Mouse (Mus musculus) heart, postnatal 0 days (tissue): ENCODE measurements around the gene Gid8. TPM values are rescaled to one million over a fixed set of nuclear protein-coding genes. Genes with fewer than 3 reads are reported as not detected.

Source experiments
- ATAC-seq: fragments of 200-750 bp; cut with Nextera tagmentation; 2 replicates; pipeline ENCODE4 v1.8.0; 2017; ENCODE audit warnings: low read depth, moderate number of reproducible peaks, moderate library complexity; ENCODE audit not compliant: insufficient read depth
- DNase-seq: peaks from one replicate; pipeline ENCODE4 v3.0.0-alpha.2; 2016; ENCODE audit warnings: low spot score
- H3K27ac ChIP-seq: fragments of 300-500 bp; sonication (generic); 2 replicates; pipeline ENCODE4 v1.5.1; 2014; ENCODE audit warnings: low read depth, mild to moderate bottlenecking
- H3K27me3 ChIP-seq: fragments of 300-500 bp; sonication (generic); 2 replicates; pipeline ENCODE4 v1.6.1; 2014; ENCODE audit warnings: low read length, mixed read lengths; ENCODE audit not compliant: control insufficient read depth, insufficient read depth
- H3K36me3 ChIP-seq: fragments of 300-500 bp; sonication (generic); replicated peaks from 2 replicates; pipeline ENCODE4 v1.6.1; 2014; ENCODE audit warnings: low read length, mixed read lengths; ENCODE audit not compliant: control insufficient read depth, insufficient read depth
- H3K4me1 ChIP-seq: fragments of 300-500 bp; sonication (generic); 2 replicates; pipeline ENCODE4 v1.6.1; 2014; ENCODE audit warnings: antibody characterized with exemption; ENCODE audit not compliant: control insufficient read depth, insufficient read depth
- H3K4me2 ChIP-seq: fragments of 300-500 bp; sonication (generic); 2 replicates; pipeline ENCODE4 v1.6.1; 2014; ENCODE audit warnings: low read depth, mild to moderate bottlenecking, low read length, moderate library complexity
- H3K4me3 ChIP-seq: fragments of 300-500 bp; sonication (generic); 2 replicates; pipeline ENCODE4 v1.5.1; 2014; ENCODE audit warnings: low read depth, low read length
- H3K9ac ChIP-seq: fragments of 300-500 bp; sonication (generic); replicated peaks from 2 replicates; pipeline ENCODE4 v1.6.1; 2014; ENCODE audit warnings: low read depth, low read length, mixed read lengths
- H3K9me3 ChIP-seq: fragments of 300-500 bp; sonication (generic); replicated peaks from 2 replicates; pipeline ENCODE4 v1.6.1; 2016; ENCODE audit warnings: low read length; ENCODE audit not compliant: control insufficient read depth
- CTCF ChIP-seq: IDR thresholded peaks from 2 replicates; pipeline ENCODE4 v1.5.1; 2016; ENCODE audit warnings: antibody characterized with exemption, control low read depth, low read depth
- EP300 ChIP-seq: IDR thresholded peaks from 2 replicates; pipeline ENCODE4 v1.6.1; 2016; ENCODE audit warnings: antibody characterized with exemption, low read depth
- WGBS: fragments of 180-500 bp; shearing (Covaris S2); extraction: QIAGEN DNeasy Blood & Tissue Kit; methylation state at CpG from one replicate; pipeline ENCODE4 v1.1.7; 2014; 5-methylcytosine and 5-hydroxymethylcytosine counted together
- polyA plus RNA-seq: library from polyadenylated mRNA; unstranded; fragments of >200 nt; fragmentation: Nextera tagmentation; extraction: Ambion mirVana; gene quantifications from 2 replicates; pipeline ENCODE4 v1.2.1, GENCODE M21; 2015
- total RNA-seq: library from RNA; depleted of rRNA; stranded (reverse); fragments of >200 nt; gene quantifications from 2 replicates; pipeline ENCODE4 v1.2.3, GENCODE M21; 2014; ENCODE audit warnings: low replicate concordance

The Gid8 gene
- total and polyA plus RNA-seq, 2 experiments from 2014 or later, result 26.7 to 51.9 TPM

- ATAC-seq (no peak), DNase-seq (no peak)
- H3K4me1 ChIP-seq, result no peaks in the 10 kb centered on the region
- no peaks in the 10 kb centered on the region for H3K36me3 ChIP-seq
- TF ChIP-seq CTCF (no peak), EP300 (no peak)
- WGBS, result 62% methylated on average over 6 of the region's 6 CpGs
- H3K4me2 ChIP-seq, result no peak overlapping the region
- H3K9me3 ChIP-seq, result no peaks in the 10 kb centered on the region
- no peak overlapping the region for H3K9ac ChIP-seq
- peaks cover 6% of the 10 kb centered on the region; the same call in 1 of the 2 replicates for H3K27me3 ChIP-seq
- H3K27ac ChIP-seq, result no peak overlapping the region
- H3K4me3 ChIP-seq, result no peak overlapping the region
Measured at GRCm38 (mm10) chr2:180731984-180732383, 22.1 kb downstream of the Gid8 start.

GRCm38 (mm10) chr2:180735232-180735631 lies 25.3 kb downstream of the Gid8 start:
- Histone ChIP-seq H3K9me3 (no peaks in the 10 kb centered on the region), H3K36me3 (no peaks in the 10 kb centered on the region), H3K4me3 (no peak overlapping the region), H3K4me1 (no peaks in the 10 kb centered on the region), H3K4me2 (no peak overlapping the region), H3K27me3 (peaks cover 6% of the 10 kb centered on the region; the same call in 1 of the 2 replicates), H3K9ac (no peak overlapping the region), H3K27ac (no peak overlapping the region)
- TF ChIP-seq EP300, result no peak
- no peak for TF ChIP-seq CTCF
- ATAC-seq (no peak), DNase-seq (no peak)
- 69% methylated on average over 7 of the region's 7 CpGs for WGBS

- Histone ChIP-seq H3K9me3 (no peaks in the 10 kb centered on the region), H3K9ac (no peak overlapping the region), H3K27me3 (peaks cover 6% of the 10 kb centered on the region; the same call in 1 of the 2 replicates), H3K4me2 (no peak overlapping the region), H3K4me1 (no peaks in the 10 kb centered on the region), H3K27ac (no peak overlapping the region), H3K36me3 (no peaks in the 10 kb centered on the region), H3K4me3 (no peak overlapping the region)
- DNase-seq (no peak), ATAC-seq (no peak)
- no peak for TF ChIP-seq EP300
- TF ChIP-seq CTCF, result no peak
- 71% methylated on average over 2 of the region's 2 CpGs for WGBS
Measured at GRCm38 (mm10) chr2:180737984-180738383, 28.1 kb downstream of the Gid8 start.

- H3K4me3 ChIP-seq, result no peak overlapping the region
- 22% methylated on average over 3 of the region's 3 CpGs for WGBS
- no peaks in the 10 kb centered on the region for H3K4me1 ChIP-seq
- no peak overlapping the region for H3K27ac ChIP-seq
- ATAC-seq (no peak), DNase-seq (no peak)
- no peaks in the 10 kb centered on the region for H3K27me3 ChIP-seq
- H3K9me3 ChIP-seq, result no peaks in the 10 kb centered on the region
- H3K36me3 ChIP-seq, result no peaks in the 10 kb centered on the region
- H3K4me2 ChIP-seq, result no peak overlapping the region
- no peak overlapping the region for H3K9ac ChIP-seq
- TF ChIP-seq EP300 (no peak), CTCF (no peak)
Measured at GRCm38 (mm10) chr2:180740349-180740748, 30.4 kb downstream of the Gid8 start.

GRCm38 (mm10) chr2:180741421-180741820 lies 31.5 kb downstream of the Gid8 start:
- no peaks in the 10 kb centered on the region for H3K9me3 ChIP-seq
- no peak for TF ChIP-seq EP300
- no peak for TF ChIP-seq CTCF
- no peaks in the 10 kb centered on the region for H3K4me1 ChIP-seq
- 55% methylated on average over 7 of the region's 7 CpGs for WGBS
- no peaks in the 10 kb centered on the region for H3K36me3 ChIP-seq
- H3K4me2 ChIP-seq, result no peak overlapping the region
- H3K27ac ChIP-seq, result no peak overlapping the region
- DNase-seq (no peak), ATAC-seq (no peak)
- no peak overlapping the region for H3K4me3 ChIP-seq
- H3K9ac ChIP-seq, result no peak overlapping the region
- H3K27me3 ChIP-seq, result no peaks in the 10 kb centered on the region

- no peak overlapping the region for H3K27ac ChIP-seq
- WGBS, result 73% methylated on average over 6 of the region's 6 CpGs
- H3K4me2 ChIP-seq, result no peak overlapping the region
- H3K36me3 ChIP-seq, result no peaks in the 10 kb centered on the region
- H3K4me1 ChIP-seq, result no peaks in the 10 kb centered on the region
- H3K9ac ChIP-seq, result no peak overlapping the region
- H3K27me3 ChIP-seq, result 0 out of 2 replicates have a peak, but pooled peaks cover 6% of the 10 kb centered on the region
- H3K9me3 ChIP-seq, result no peaks in the 10 kb centered on the region
- DNase-seq (no peak), ATAC-seq (no peak)
- no peak for TF ChIP-seq EP300
- TF ChIP-seq CTCF, result no peak
- H3K4me3 ChIP-seq, result no peak overlapping the region
Measured at GRCm38 (mm10) chr2:180742820-180743219, 32.9 kb downstream of the Gid8 start.
